Mouse (Mus musculus) telencephalon, adult 2 months (tissue): ENCODE data around the gene Spag6.

ENCODE experiments used
- DNase-seq: peaks from one replicate; pipeline ENCODE4 v3.0.0-alpha.2; 2011; ENCODE audit warnings: low read depth, low spot score

Gene Spag6

DNA sequence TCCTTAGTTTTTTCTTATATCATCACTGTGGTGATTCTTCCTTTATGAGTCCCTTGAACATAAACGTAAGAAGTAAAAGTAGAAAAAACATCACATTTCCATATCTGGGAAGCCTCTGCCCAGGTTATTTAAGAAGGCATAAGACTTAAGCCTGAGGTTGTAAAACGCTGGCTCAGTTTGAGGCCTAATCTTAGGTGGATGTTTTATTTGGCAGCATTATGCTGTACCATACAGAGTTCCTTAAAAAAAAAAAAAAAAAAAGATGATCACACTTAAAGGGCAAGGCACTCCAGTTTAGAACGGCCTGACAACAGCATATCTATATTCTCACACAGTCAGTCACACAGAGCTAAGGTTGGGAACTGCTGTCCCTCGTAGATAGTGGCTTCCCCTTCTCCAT, 32.0 kb downstream of the Spag6 start:
- no peak for DNase-seq

DNA sequence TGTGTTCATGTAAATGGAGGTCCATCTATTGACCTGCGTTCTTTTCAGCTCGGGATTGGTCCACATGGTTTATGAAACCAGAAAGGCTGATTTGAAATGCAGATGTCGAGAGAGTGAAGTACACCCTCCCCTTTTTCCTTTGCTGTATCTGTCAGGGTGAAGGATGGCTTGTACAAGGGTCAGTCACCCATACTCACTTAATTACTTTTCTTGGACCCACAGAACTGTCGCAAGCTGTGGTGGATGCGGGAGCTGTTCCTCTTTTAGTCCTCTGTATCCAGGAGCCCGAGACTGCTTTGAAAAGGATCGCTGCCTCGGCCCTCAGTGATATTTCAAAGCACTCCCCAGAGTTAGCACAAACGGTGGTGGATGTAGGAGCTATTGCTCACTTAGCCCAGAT, 37.9 kb downstream of the Spag6 start:
- no peak for DNase-seq

DNA sequence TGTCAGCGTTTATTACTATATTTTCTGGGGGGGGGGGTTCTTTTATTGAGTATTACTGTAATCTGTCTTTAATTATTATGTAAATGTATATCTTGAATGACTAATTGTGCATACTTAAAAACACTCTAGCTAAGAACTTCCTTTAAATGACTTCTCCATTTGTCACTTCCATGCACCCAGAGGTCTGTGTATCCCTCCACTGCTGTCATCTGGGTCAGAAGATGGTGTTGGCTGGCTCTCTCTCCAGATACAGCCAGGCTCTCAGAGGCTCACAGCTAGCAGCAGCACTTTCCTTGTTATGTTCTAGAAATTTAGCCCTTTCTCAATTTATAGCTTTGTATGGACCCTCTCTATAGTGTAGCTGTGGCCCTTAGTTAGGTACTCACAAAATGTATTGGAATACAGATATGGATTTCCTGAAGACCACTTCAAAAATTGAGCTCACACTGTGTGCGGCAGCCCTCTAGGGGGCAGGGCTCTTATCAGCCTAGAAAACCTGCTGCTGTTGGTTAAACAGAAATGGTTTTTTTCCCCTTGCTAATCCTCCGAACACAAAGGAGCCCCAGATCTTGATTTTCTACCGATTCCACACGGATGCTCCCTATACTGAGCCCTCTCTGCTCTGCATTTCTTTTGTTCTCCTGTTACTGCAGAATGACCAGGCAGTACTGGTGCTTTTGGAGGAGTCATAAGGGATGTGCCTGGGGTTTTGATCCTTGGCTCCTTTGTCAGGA, 40.7 kb downstream of the Spag6 start:
- no peak for DNase-seq

DNA sequence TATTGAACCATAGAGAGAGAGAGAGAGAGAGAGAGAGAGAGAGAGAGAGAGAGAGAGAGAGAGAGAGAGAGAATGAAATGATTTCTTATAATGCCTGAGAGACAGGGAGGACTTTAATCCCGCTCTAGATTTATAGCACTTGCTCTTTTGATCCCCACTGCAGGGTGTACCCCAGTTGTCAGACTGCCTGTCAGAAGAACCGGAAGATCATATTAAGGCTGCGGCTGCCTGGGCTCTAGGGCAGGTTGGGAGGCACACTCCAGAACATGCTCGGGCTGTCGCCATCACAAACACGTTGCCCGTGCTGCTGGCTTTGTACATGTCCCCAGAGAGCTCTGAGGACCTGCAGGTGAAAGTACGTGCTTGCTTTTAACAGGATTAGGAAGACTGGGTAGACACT, 43.2 kb downstream of the Spag6 start:
- no peak for DNase-seq

DNA sequence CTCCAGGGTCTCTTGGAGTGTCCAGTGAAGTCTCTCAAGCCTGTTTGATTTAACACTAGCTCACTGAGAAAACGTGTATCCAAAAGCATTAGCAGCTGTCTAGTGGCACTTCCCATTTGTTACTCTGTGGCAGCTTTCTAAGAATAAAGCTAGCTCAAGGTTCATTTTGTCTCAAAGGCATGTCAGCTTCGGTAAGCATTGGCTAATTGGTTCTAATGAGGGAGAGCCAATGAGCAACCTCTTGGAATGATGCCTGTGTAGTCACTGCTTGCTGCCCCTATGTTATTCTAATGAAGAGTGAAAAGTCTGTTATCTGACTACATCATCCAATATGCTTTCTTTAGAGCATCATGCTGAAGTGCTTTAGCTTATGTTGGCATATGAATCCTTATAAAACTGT, 45.4 kb downstream of the Spag6 start:
- DNase-seq: no peak

DNA sequence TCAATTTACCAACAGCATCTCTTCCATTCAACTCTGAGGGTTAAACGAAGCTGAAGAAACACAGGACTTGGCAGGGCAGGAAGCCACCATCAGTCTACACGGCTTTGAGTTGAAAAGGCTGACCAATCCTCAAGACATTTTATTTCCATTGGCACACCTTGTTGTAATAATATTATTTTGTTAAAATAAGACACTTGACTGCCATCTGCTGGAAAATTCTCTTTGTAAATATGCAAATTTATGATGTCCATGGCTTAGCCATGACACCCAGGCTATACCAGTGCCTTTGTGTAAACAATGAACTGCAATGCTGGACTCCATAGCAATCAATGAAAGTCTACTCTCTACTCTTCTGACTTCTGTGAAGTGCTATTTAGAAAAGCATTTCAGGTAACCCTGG, 62.3 kb downstream of the Spag6 start:
- DNase-seq: no peak

DNA sequence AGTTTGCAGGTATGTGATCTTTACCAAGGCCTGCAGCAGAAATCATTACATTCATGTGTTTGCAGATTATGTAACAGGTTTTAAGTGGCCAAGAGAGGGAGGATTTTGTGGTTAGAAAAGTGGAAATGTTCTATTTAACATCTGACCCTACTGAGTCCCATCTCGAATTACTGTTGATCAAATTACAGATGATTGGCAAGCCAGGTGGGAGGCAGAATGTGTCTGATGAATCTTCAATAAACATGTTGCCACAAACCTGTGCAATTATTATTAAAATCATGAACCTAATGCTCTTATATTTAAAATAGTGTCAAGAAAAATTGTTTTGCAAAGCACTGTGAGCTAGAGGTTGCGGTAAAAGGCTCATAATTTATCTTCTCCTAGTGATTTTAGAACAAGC, 71.0 kb downstream of the Spag6 start:
- no peak for DNase-seq

DNA sequence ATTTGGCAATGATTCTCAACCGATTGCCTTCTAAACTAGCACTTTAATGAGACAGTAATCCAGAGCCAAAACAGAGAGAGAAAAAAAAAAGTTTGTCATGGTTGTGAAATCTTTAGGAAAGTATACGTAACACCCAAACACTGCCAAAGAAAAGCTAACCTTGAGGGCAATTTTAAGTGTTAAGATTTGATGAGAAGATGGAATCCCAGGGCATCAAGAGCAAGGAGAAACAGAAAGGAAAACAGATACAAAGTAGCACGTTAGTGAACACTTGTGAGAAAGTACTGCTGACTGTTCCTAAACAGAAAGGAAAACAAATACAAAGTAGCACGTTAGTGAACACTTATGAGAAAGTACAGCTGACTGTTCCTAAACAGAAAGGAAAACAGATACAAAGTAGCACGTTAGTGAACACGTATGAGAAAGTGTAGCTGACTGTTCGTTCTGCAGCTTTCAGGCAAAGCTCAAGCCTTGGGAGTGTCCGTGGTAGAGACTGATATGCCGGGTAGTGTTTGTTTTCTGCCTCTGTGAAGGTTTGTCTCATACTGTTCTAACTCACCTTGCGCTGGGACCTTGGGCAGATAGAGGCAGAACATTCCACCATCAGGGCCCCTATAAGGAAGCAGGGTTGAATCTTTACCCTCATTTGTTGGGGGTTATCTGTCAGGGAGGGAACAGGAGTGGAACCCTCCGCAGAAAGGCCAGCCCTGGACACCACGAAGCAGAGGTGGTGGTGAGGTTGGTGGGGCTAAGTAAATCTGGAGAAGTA, 71.8 kb downstream of the Spag6 start:
- DNase-seq: no peak

DNA sequence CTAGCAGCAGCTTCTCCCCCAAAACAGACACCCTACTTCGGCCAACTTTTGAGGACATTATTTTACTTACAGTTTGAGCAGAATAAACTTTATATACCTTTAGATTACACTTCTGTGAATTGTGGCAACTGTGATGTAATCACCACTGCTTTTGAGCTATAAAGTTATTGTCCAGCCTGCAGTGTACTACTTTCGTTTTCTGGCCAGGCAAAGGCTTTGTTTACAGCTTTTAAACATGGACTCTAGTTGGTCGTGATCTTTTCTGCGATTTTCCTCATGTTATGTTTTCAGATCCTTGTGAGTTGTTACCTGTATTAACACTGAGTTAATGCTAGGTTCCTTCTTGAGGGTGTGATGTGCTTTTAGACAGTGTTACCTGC, 72.6 kb downstream of the Spag6 start:
- DNase-seq: no peak

DNA sequence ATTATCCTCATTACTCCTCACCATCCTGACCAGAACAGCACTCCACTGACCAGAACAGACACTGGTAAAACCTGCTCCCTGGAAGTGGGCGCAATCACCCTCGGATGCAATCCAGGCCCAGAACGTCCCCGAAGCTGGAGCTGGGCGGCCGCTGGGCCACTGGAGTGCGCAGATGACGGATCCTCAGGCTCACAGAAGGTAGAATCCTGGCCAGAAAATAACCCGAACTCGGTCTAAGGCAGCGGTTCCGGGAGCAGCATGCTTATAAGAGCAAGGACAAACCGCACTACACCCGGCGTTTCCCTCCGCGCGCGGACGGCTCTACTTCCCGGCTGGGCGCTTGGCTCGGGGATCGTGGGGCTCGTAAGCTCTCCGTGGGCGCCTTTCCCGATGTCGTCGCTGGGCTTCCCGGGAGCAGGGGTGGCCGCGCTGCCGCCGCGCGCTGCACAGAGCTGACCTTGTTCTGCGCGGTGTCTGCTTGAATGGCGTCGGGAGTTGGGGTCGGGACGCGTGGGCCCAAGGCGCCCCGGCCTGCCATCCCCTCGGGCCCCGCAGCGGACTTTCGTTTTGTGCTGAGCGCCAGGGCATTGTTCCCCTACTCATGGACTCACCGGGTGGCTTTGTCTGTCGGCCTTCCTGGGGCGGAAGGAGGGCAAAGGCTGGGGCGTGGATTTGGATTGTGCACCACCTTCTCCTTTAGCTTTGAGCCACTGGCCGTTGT, 73.1 kb downstream of the Spag6 start:
- DNase-seq: peak; percentile 77

DNA sequence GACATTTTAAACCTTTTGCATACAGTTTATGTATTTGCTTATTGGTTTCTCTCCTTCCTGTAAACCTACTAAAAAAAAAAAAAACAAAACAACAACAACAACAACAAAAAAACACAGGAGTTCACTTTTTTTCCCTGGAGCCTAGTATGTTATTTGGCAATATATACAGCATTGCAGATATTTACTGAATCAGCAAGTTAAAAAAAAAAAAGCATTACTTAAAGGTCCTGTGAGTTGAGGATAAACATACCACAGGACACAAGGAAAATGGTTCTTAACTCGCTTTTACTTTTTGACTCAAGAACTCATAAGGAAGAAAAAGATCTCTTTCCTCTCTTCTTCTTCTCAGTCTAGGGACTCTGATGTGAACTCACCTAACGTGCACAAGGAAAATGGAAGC, 74.6 kb downstream of the Spag6 start:
- DNase-seq: no peak

DNA sequence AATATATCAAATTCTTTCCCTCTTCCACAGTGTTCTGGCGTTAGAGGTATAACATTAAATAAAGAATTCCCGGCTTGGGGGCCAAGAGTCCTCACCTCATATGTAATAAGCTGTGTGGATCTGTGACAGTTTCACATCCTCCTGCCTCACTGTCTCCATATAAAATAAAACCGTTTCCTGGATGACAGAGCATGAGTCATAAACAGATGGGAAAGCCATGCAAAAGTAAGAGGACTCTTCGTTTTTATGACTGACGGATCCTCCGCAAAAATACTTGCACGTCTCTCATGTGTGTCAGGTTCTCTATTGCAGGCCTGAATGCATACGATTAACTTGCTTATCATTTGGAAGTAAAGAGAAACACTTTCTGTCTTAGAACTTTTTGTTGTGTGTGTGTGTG, 78.6 kb downstream of the Spag6 start:
- DNase-seq: no peak

DNA sequence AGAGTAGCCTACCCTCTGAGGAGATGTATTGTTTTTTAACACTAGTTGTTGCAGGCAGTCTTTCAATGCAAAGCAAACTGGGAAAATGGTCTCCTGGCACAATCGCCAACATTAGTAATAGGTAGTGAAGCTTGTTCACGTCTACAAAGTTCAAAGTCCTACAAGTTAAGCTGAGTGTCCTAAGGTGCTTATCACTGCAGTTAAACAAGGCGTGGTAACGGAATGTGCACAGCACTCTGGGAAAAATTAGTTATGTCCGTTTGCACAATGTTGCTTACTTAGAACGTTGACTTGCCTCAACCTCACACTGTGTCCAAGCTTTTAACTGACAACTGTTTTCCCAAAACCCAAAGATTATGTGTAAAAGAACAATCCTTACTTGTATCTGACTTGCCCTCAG, 80.5 kb downstream of the Spag6 start:
- DNase-seq: no peak

DNA sequence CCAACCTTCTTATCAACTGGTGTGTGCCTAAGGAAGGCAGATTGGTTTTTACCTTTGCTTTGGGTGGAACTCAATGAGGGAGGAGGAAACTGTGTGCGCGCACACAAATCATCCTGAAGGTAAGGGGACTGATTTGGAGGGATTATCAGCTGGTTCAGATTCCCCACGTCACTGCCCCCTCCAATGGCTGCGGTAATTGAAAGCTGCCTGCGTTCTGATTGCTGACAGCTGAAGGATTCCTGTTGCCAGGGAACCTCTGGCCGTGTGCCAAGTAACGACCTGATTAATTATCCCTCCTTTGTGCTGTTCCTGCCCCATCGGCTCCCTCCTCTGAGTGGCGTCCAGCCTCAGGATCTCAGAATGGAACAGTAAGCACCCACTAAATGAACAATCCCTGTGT, 84.4 kb downstream of the Spag6 start:
- DNase-seq: no peak

DNA sequence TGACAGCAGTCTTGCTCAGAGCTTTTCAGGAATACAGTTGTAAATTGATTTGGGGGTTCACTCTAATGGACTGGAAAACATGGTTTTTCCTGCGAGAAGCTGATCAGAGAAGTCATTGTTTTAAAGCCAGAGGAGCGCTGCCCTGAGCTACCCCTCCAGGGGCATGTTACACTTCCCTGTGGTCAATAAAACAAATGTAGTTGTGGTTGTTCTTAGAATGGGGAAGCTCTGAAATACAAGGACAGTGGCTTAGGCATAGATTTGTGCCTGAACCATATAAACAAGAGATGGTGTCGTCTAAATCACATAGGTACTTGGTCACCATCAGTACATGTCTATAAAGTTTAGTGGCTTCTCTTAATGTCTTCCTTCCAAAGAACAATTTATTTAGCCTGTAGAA, 86.0 kb downstream of the Spag6 start:
- DNase-seq: no peak

DNA sequence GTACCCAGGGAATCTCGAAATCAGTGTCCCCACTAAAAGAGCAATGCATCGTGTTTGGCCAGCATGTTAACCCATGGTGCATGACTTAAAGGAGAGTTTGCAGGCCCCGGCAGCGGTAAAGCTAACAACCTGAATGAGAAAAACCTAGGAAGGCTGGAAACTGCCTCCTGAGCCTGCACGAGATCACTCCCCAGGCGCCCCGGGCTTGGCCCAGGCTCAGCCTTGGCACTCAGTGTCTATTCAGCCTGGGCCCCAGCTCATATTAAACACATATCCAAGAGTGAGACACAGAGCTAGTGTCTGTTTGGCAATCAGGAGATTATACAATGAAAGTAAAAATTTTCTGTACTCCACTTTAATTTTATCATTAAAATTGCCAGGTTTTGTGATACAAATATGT, 87.5 kb downstream of the Spag6 start:
- DNase-seq: no peak

DNA sequence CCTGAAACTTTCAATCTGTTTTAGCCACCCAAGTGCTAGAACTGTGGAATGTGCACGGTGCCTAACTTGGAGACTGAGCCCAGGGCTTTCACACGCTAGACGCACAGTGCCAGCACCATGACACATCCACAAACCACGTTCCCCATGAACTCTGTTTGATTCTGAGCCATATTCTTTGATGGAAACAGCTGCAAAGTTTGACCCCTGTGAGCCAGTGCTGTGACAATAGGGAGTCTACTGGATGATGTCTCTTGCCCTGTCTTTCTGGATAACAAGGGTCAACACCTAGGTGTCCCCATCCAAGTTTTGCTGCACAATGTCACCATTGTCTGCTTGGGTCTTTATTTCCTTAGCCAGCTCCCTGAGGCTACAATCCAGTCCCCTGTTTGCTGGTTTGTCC, 100.4 kb downstream of the Spag6 start:
- no peak for DNase-seq

DNA sequence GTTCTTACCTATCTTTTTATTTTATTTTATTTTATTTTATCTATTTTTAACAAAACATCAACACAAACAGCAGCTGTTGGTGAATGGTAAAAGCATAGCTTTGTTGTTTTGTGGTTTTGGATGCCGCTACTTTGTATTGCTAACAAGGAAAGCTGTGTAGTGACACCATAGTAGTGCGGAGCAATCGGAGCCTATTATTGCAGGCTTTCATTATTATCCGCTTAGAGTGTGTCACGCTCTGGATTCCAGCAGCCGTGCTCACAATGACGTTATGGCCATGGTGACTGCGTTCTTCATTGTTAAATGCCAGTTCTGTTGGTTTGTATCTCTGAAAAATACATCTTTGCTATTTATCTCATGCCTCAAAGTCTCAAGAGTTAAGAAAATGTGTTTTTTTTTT, 103.9 kb downstream of the Spag6 start:
- DNase-seq: no peak

DNA sequence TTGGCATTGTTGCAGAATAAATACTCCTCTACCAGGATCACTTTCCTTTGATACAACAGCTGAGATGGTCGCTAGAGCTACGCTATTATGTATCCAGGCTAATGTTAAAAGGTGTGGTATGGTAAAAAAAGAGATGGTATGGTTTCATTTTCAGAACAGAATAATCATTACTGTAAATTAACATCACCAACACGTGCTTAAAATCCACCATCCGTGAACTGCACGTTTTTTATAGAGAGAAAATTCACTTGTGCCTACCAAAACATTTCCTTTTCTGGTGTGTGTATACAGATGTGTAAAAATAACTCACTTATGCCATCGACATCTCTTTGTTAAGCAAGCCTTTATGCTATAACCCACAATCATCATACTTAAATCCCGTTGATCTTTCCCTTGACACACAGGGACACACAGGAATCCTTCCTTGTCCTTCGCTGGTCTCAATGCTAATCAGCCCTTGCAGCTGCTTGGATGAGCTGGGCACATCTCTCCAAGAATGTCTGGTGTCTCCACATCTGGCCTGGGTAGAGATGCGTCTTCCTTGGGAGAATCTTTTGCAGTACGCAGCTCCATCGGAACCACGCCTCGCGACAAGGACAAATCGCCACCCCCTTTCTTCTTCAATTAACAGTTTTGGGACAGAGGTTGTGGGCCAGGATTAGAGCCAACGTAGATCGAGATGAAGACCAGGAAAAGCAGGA, 105.6 kb downstream of the Spag6 start:
- DNase-seq: no peak
